Mouse (Mus musculus) MEL (cell line): ENCODE data around the gene Chrm3. TPM values are rescaled to one million over a fixed set of nuclear protein-coding genes. Genes with fewer than 3 reads are reported as not detected.

ENCODE experiments used
- DNase-seq: peaks from one replicate; pipeline ENCODE4 v3.0.0; 2011; ENCODE audit warnings: low read depth, low spot score
- H3K27ac ChIP-seq: 2 replicates; pipeline ENCODE4 v1.5.1; 2012; ENCODE audit warnings: low read depth, mild to moderate bottlenecking, control low read depth, low read length, moderate library complexity; ENCODE audit not compliant: control insufficient read depth
- H3K27me3 ChIP-seq, 2 experiments: fragments of 150-350 bp in 1 of 2; sonication (generic) in 1 of 2; 2 replicates each; pipeline ENCODE4 v1.6.1; 2012; ENCODE audit warnings: low read length in 2 of 2, mild to moderate bottlenecking in 2 of 2, improper control_type of control experiment in 1 of 2, moderate library complexity in 1 of 2; ENCODE audit not compliant: insufficient read depth in 2 of 2, control insufficient read depth in 1 of 2
- H3K36me3 ChIP-seq, 2 experiments: 2 replicates each; pipeline ENCODE4 v1.6.1; 2012 to 2014; ENCODE audit warnings: low read length in 2 of 2, improper control_type of control experiment in 1 of 2, inconsistent platforms in 1 of 2, mild to moderate bottlenecking in 1 of 2; ENCODE audit not compliant: insufficient read depth in 2 of 2, control insufficient read depth in 1 of 2
- H3K4me1 ChIP-seq, 2 experiments: fragments of 150-350 bp in 1 of 2; sonication (generic) in 1 of 2; 2 replicates each; pipeline ENCODE4 v1.6.1; 2012; ENCODE audit warnings: low read length in 2 of 2, improper control_type of control experiment in 1 of 2, mild to moderate bottlenecking in 1 of 2; ENCODE audit not compliant: insufficient read depth in 2 of 2, control insufficient read depth in 1 of 2
- H3K4me3 ChIP-seq, 2 experiments: fragments of 150-350 bp in 1 of 2; sonication (generic) in 1 of 2; 2 replicates each; pipeline ENCODE4 v1.5.1; 2012; ENCODE audit warnings: low read depth in 2 of 2, low read length in 2 of 2, mild to moderate bottlenecking in 2 of 2, moderate library complexity in 2 of 2, control low read depth in 1 of 2, improper control_type of control experiment in 1 of 2; ENCODE audit not compliant: control insufficient read depth in 1 of 2, insufficient read depth in 1 of 2
- H3K79me2 ChIP-seq: 2 replicates; pipeline ENCODE4 v1.6.1; 2012; ENCODE audit warnings: mild to moderate bottlenecking, low read length, moderate library complexity; ENCODE audit not compliant: control insufficient read depth, poor library complexity, insufficient read depth
- H3K9ac ChIP-seq: 2 replicates; pipeline ENCODE4 v1.6.1; 2012; ENCODE audit warnings: low read depth, mild to moderate bottlenecking, control low read depth, low read length, moderate library complexity; ENCODE audit not compliant: control insufficient read depth, poor library complexity, severe bottlenecking
- H3K9me3 ChIP-seq: fragments of 150-350 bp; sonication (generic); replicated peaks from 2 replicates; pipeline ENCODE4 v1.6.1; 2012; ENCODE audit warnings: mild to moderate bottlenecking, low read length, improper control_type of control experiment, moderate library complexity; ENCODE audit not compliant: insufficient read depth
- BHLHE40 ChIP-seq: IDR thresholded peaks from 2 replicates; pipeline ENCODE4 v1.6.1; 2012; ENCODE audit warnings: low read depth, mild to moderate bottlenecking, inconsistent platforms, low read length, improper control_type of control experiment, borderline replicate concordance
- CHD2 ChIP-seq: IDR thresholded peaks from 2 replicates; pipeline ENCODE4 v1.6.1; 2011; ENCODE audit warnings: low read length, improper control_type of control experiment
- E2F4 ChIP-seq: IDR thresholded peaks from 2 replicates; pipeline ENCODE4 v1.6.1; 2011; ENCODE audit warnings: low read depth, low read length, improper control_type of control experiment, borderline replicate concordance
- ELF1 ChIP-seq: IDR thresholded peaks from 2 replicates; pipeline ENCODE4 v1.6.1; 2014; ENCODE audit warnings: low read depth, mild to moderate bottlenecking, inconsistent platforms, low read length, improper control_type of control experiment, moderate library complexity
- GABPA ChIP-seq: IDR thresholded peaks from 2 replicates; pipeline ENCODE4 v1.6.1; 2012; ENCODE audit warnings: low read depth, mild to moderate bottlenecking, inconsistent platforms, low read length, improper control_type of control experiment, moderate library complexity
- HCFC1 ChIP-seq: IDR thresholded peaks from 2 replicates; pipeline ENCODE4 v1.6.1; 2012; ENCODE audit warnings: low read depth, mild to moderate bottlenecking, inconsistent platforms, low read length, improper control_type of control experiment, moderate library complexity
- KAT2A ChIP-seq: conservative IDR thresholded peaks from 2 replicates; pipeline ENCODE4 v1.6.1; 2012; ENCODE audit warnings: low read depth, low read length, improper control_type of control experiment, inconsistent platforms
- MAFK ChIP-seq: IDR thresholded peaks from 2 replicates; pipeline ENCODE4 v1.6.1; 2011; ENCODE audit warnings: low read depth, mild to moderate bottlenecking, low read length, improper control_type of control experiment, borderline replicate concordance
- MXI1 ChIP-seq: IDR thresholded peaks from 2 replicates; pipeline ENCODE4 v1.6.1; 2011; ENCODE audit warnings: mild to moderate bottlenecking, low read depth, low read length, improper control_type of control experiment
- MYB ChIP-seq: IDR thresholded peaks from 2 replicates; pipeline ENCODE4 v1.6.1; 2011; ENCODE audit warnings: mild to moderate bottlenecking, low read depth, low read length, improper control_type of control experiment
- POLR2AphosphoS5 ChIP-seq: IDR thresholded peaks from 2 replicates; pipeline ENCODE4 v1.6.1; 2012; ENCODE audit warnings: low read depth, borderline replicate concordance, mild to moderate bottlenecking, inconsistent platforms, low read length, moderate library complexity, mixed read lengths
- SIN3A ChIP-seq: IDR thresholded peaks from 2 replicates; pipeline ENCODE4 v1.6.1; 2012; ENCODE audit warnings: low read length, improper control_type of control experiment, inconsistent platforms
- TCF12 ChIP-seq: IDR thresholded peaks from 2 replicates; pipeline ENCODE4 v1.6.1; 2014; ENCODE audit warnings: low read depth, mild to moderate bottlenecking, inconsistent platforms, low read length, improper control_type of control experiment, moderate library complexity
- ZC3H11A ChIP-seq: IDR thresholded peaks from 2 replicates; pipeline ENCODE4 v1.6.1; 2012; ENCODE audit warnings: low read depth, mild to moderate bottlenecking, inconsistent platforms, low read length, improper control_type of control experiment
- ZNF384 ChIP-seq: IDR thresholded peaks from 2 replicates; pipeline ENCODE4 v1.6.1; 2012; ENCODE audit warnings: low read depth, mild to moderate bottlenecking, inconsistent platforms, low read length, improper control_type of control experiment
- polyA plus RNA-seq, 2 experiments: library from polyadenylated mRNA; stranded (reverse) in 1 of 2; unstranded in 1 of 2; fragments of >175 nt in 1 of 2; fragments of >200 nt in 1 of 2; gene quantifications; 2 replicates each; pipeline versions ENCODE4 v1.2.1 to v1.2.4; 2012; ENCODE audit warnings: low replicate concordance in 2 of 2, low read depth in 1 of 2; ENCODE audit not compliant: insufficient read length in 2 of 2, insufficient read depth in 1 of 2, missing spikeins in 1 of 2
- total RNA-seq: library from RNA; depleted of rRNA; stranded (reverse); fragments of 300-350 nt; gene quantifications from 2 replicates; pipeline ENCODE4 v1.2.3, GENCODE M21; 2012

Chrm3 gene
- total and polyA plus RNA-seq, 3 experiments, result not detected

GRCm38 (mm10) chr13:10033570-10034399 is 326.9 kb downstream of the Chrm3 start:
- no peaks in the 10 kb centered on the region for H3K79me2 ChIP-seq
- peaks cover 0 to 4% of the 10 kb centered on the region in 2 experiments; a peak in 1 of 4 replicates for H3K36me3 ChIP-seq
- H3K9ac ChIP-seq, result no peak overlapping the region
- no peak for DNase-seq
- no peak overlapping the region for H3K27ac ChIP-seq
- H3K9me3 ChIP-seq, result no peaks in the 10 kb centered on the region
- peaks cover 0 to 3% of the 10 kb centered on the region in 2 experiments; a peak in 1 of 4 replicates for H3K4me1 ChIP-seq
- no peaks in the 10 kb centered on the region; a peak in 1 of 4 replicates for H3K27me3 ChIP-seq
- no peak overlapping the region for H3K4me3 ChIP-seq
- TF ChIP-seq ZNF384 (no peak), POLR2AphosphoS5 (no peak), MAFK (no peak), ZC3H11A (no peak), SIN3A (no peak), HCFC1 (no peak), MXI1 (no peak), BHLHE40 (no peak), E2F4 (no peak), TCF12 (no peak), MYB (no peak), ELF1 (no peak), CHD2 (no peak)
- TF ChIP-seq, all 39 proteins: peak for 0

- Histone ChIP-seq H3K9me3 (no peaks in the 10 kb centered on the region), H3K36me3 (peaks cover 0 to 4% of the 10 kb centered on the region in 2 experiments; a peak in 1 of 4 replicates), H3K4me3 (no peak overlapping the region), H3K9ac (no peak overlapping the region), H3K27me3 (no peaks in the 10 kb centered on the region; a peak in 1 of 4 replicates), H3K4me1 (peaks cover 0 to 3% of the 10 kb centered on the region in 2 experiments; a peak in 1 of 4 replicates), H3K79me2 (no peaks in the 10 kb centered on the region), H3K27ac (no peak overlapping the region)
- no peak for DNase-seq
- no peak for TF ChIP-seq KAT2A
- TF ChIP-seq GABPA, result no peak
Observed at GRCm38 (mm10) chr13:10031547-10031946, 329.1 kb downstream of the Chrm3 start.
